Mouse (Mus musculus) lung, embryonic 16.5 days (tissue): ENCODE measurements around the gene Klhdc8a. TPM values are rescaled to one million over a fixed set of nuclear protein-coding genes. Genes with fewer than 3 reads are reported as not detected.
A peak's percentile ranks its signal among the peaks of the same experiment; 100 is the strongest.

ENCODE experiments used
- ATAC-seq: fragments of 200-750 bp; cut with Nextera tagmentation; 2 replicates; pipeline ENCODE4 v1.8.0; 2017; ENCODE audit warnings: low read depth, mild to moderate bottlenecking, moderate library complexity
- H3K27ac ChIP-seq: fragments of 300-500 bp; sonication (generic); 2 replicates; pipeline ENCODE4 v1.5.1; 2014; ENCODE audit warnings: mild to moderate bottlenecking, control low read depth, low read length
- H3K27me3 ChIP-seq: fragments of 300-500 bp; sonication (generic); 2 replicates; pipeline ENCODE4 v1.6.1; 2014; ENCODE audit warnings: low read depth, low read length, mixed read lengths; ENCODE audit not compliant: control insufficient read depth, insufficient read depth
- H3K36me3 ChIP-seq: fragments of 300-500 bp; sonication (generic); 2 replicates; pipeline ENCODE4 v1.6.1; 2014; ENCODE audit warnings: low read length; ENCODE audit not compliant: control insufficient read depth, insufficient read depth
- H3K4me1 ChIP-seq: fragments of 300-500 bp; sonication (generic); replicated peaks from 2 replicates; pipeline ENCODE4 v1.6.1; 2014; ENCODE audit warnings: low read length, mixed read lengths; ENCODE audit not compliant: control insufficient read depth, insufficient read depth
- H3K4me2 ChIP-seq: fragments of 300-500 bp; sonication (generic); 2 replicates; pipeline ENCODE4 v1.6.1; 2014; ENCODE audit warnings: low read depth, low read length, control low read depth
- H3K4me3 ChIP-seq: fragments of 300-500 bp; sonication (generic); 2 replicates; pipeline ENCODE4 v1.5.1; 2014; ENCODE audit warnings: mild to moderate bottlenecking, low read length, control low read depth
- H3K9ac ChIP-seq: fragments of 300-500 bp; sonication (generic); 2 replicates; pipeline ENCODE4 v1.6.1; 2014; ENCODE audit warnings: low read length, control low read depth
- H3K9me3 ChIP-seq: fragments of 300-500 bp; sonication (generic); 2 replicates; pipeline ENCODE4 v1.6.1; 2016; ENCODE audit warnings: low read length; ENCODE audit not compliant: control insufficient read depth
- WGBS: fragments of 180-500 bp; shearing (Covaris S2); extraction: QIAGEN DNeasy Blood & Tissue Kit; methylation state at CpG from one replicate; pipeline ENCODE4 v1.1.7; 2014; 5-methylcytosine and 5-hydroxymethylcytosine counted together
- polyA plus RNA-seq: library from polyadenylated mRNA; unstranded; fragments of >200 nt; fragmentation: Nextera tagmentation; extraction: Ambion mirVana; gene quantifications from 2 replicates; pipeline ENCODE4 v1.2.1, GENCODE M21; 2015

The Klhdc8a gene
- polyA plus RNA-seq, result 0.50 and 0.87 TPM in 2 replicates

DNA sequence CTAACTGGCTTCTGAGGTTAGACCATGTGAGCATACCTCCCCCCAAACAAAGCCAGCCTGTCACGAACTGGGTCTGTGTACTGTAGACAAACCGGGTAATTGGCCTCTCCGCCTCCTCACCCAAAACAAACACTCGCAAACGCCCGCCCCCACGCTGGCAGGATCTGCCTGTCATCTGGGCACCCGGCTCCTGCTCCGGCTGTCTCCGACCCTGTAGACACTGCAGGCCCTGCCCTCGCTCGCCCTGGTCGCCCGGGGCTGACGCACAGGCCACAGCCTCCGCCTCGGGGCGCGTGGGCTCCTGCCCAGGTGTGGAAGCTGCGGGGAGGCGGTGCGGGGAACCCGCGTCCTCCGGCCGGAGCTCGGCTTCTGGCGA is at the start of gene Klhdc8a:
Gene Klhdc8a (plus strand): TSS at position 202 of the 376 bp plus-strand sequence.
- peak within 1 kb of the TSS; percentile 74 for H3K9ac ChIP-seq
- no peak within 1 kb of the TSS for H3K27ac ChIP-seq
- H3K9me3 ChIP-seq, result no peaks in the 10 kb centered on the region
- peaks cover 27% of the 10 kb centered on the region for H3K4me1 ChIP-seq
- H3K27me3 ChIP-seq, result peaks cover 8% of the 10 kb centered on the region; the same call in 1 of the 2 replicates
- peak; percentile 29; the same call in 1 of the 2 replicates for ATAC-seq
- H3K36me3 ChIP-seq, result no peaks in the 10 kb centered on the region
- H3K4me3 ChIP-seq, result peak within 1 kb of the TSS; percentile 61
- H3K4me2 ChIP-seq, result peak within 1 kb of the TSS; percentile 99
- 1% methylated on average over 28 of the region's 28 CpGs for WGBS

DNA sequence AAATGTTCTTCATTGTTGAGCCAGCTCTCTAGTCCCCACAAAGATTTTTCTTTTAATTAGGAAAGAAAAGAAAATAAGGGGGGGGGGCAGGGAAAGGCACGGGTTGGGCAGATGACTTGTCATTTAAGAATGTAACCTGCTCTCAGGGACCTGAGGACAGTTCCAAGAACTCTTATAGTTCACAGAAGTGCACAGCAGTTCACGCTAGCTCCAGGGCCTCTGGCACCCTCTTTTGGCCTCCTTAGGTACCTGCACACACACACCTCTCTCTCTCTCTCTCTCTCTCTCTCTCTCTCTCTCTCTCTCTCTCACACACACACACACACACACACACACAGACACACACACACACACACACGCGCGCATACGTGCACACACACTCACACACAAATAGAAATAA is 44.0 kb upstream of the Klhdc8a start:
- ATAC-seq, result no peak

DNA sequence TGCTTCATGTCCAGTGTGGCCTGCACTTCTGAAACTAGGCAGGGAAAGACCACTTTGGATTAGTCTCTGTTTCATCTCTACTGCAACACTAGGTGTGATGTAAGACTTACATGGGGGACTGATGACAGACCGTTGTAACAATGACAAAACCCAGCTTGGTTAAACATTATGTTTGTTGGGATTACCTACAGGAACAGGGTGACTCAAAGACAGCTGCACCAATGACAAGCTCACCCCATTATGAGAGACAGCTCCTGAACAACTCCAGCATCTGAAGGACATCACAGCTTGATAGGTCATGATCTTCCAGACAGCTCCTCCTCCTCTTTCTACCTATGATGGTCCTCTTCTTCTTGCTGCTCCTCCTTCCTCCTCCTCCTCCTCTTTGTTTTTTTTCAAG is 38.1 kb upstream of the Klhdc8a start:
- 89% methylated on average over 1 of the region's 1 CpGs for WGBS
- no peak overlapping the region for H3K9ac ChIP-seq
- no peaks in the 10 kb centered on the region for H3K36me3 ChIP-seq
- H3K27ac ChIP-seq, result no peak overlapping the region
- H3K9me3 ChIP-seq, result no peaks in the 10 kb centered on the region
- no peaks in the 10 kb centered on the region for H3K4me1 ChIP-seq
- H3K27me3 ChIP-seq, result no peaks in the 10 kb centered on the region
- no peak for ATAC-seq
- H3K4me2 ChIP-seq, result no peak overlapping the region
- H3K4me3 ChIP-seq, result no peak overlapping the region

More for the DNA sequence above, 44.0 kb upstream of the Klhdc8a start:
- H3K4me1 ChIP-seq, result no peaks in the 10 kb centered on the region
- no peak overlapping the region for H3K4me3 ChIP-seq
- H3K36me3 ChIP-seq, result no peaks in the 10 kb centered on the region
- H3K4me2 ChIP-seq, result no peak overlapping the region
- H3K9me3 ChIP-seq, result no peaks in the 10 kb centered on the region
- no peaks in the 10 kb centered on the region for H3K27me3 ChIP-seq
- 74% methylated on average over 6 of the region's 6 CpGs for WGBS
- no peak overlapping the region for H3K9ac ChIP-seq
- no peak overlapping the region for H3K27ac ChIP-seq

DNA sequence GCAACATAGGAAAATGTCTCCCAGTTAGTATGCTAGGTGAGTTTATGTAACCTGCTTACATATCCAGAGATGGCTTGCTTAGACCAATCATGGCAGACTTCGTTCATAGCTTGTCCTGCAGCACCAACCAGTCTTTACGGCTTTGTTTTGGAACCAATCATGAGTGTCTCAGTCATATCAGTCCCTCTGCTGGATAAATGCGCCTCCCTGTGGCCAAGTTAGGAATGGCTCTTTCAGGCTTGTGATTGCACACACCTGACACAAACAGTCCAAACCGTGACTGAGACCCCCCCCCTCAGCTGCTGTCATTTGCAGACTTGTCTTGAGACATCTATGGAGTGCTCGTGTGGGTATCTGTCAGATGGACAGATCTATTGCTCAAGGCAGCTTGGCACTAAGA is 37.4 kb upstream of the Klhdc8a start:
- H3K4me2 ChIP-seq, result no peak overlapping the region
- no peak for ATAC-seq
- WGBS, result 52% methylated on average over 5 of the region's 5 CpGs
- no peaks in the 10 kb centered on the region for H3K9me3 ChIP-seq
- H3K4me3 ChIP-seq, result no peak overlapping the region
- no peak overlapping the region for H3K27ac ChIP-seq
- no peaks in the 10 kb centered on the region for H3K4me1 ChIP-seq
- no peaks in the 10 kb centered on the region for H3K27me3 ChIP-seq
- H3K36me3 ChIP-seq, result no peaks in the 10 kb centered on the region
- no peak overlapping the region for H3K9ac ChIP-seq

DNA sequence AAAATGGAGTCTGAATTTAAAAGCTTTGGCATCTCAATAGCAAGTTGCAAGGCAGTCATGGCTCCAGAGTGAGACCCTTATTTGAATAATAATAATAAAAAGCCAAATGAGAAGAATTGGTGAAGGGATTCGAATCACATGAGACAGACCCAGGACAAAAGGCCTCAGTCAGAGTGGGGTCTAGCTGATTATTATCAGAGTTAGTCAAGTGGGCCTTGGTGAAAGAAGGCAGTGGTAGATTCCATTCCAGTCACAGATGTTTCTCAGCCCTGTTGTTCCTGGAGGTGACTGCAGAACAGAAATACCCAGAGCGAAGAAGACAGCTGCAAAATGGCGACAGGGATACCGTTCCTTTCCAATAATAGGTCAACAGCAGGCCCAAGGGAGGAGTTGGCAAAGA is 34.8 kb upstream of the Klhdc8a start:
- no peak overlapping the region for H3K4me2 ChIP-seq
- H3K9me3 ChIP-seq, result no peaks in the 10 kb centered on the region
- H3K36me3 ChIP-seq, result no peaks in the 10 kb centered on the region
- H3K4me3 ChIP-seq, result no peak overlapping the region
- H3K27me3 ChIP-seq, result no peaks in the 10 kb centered on the region
- H3K4me1 ChIP-seq, result 0 out of 2 replicates have a peak, but pooled peaks cover 2% of the 10 kb centered on the region
- WGBS, result 86% methylated on average over 4 of the region's 4 CpGs
- H3K27ac ChIP-seq, result no peak overlapping the region
- no peak overlapping the region for H3K9ac ChIP-seq
- ATAC-seq, result no peak

DNA sequence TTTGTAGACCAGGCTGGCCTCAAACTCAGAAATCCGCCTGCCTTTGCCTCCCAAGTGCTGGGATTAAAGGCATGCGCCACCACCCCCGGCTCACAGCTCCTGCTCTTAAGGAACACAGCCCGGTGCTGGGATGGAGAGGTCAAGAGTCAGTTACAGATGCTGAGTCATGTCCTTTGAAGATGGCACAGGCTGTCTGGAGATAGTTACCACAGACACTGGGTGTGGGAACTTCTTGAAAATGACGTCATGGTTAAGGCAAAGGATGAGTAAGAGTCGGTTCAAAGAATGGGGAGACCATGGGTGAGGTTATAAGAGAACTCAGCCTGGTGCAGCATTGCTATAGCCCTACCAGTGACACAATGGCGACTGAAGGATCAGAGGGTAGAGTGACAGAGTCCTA is 33.8 kb upstream of the Klhdc8a start:
- Histone ChIP-seq H3K27me3 (no peaks in the 10 kb centered on the region), H3K9ac (no peak overlapping the region), H3K36me3 (no peaks in the 10 kb centered on the region), H3K27ac (no peak overlapping the region), H3K4me1 (0 out of 2 replicates have a peak, but pooled peaks cover 2% of the 10 kb centered on the region), H3K4me2 (no peak overlapping the region), H3K9me3 (no peaks in the 10 kb centered on the region), H3K4me3 (no peak overlapping the region)
- ATAC-seq, result no peak
- 55% methylated on average over 7 of the region's 7 CpGs for WGBS

DNA sequence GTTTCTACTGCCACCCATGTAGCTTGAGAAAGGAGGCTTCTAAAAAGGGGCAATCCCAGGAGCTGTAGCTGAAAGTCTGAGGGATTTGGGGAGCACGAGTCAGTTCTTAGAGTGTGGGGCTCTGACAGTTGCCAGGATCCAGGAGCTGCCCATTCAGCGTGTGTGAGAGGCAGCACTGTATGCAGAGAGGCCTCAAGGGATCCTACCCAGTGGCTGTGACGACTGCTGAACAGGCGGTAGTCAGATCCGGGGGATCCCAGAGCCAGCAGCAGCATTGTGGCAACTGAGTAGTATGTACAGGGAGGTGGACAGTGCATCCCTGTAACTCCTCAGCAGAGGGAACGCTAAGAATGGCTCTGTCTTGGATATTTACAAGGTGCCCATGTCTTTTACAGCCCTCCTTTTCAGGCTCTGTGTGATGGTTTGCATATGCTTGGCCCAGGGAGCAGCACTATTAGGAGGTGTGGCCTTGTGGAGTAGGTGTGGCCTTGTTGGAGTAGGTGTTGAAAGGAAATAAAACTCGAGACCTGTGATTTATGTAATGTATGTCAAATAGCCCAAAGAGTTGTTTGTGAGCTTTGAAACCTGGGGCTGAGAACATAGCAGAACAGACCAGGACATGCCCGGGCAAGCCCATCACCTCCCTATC is 33.1 kb upstream of the Klhdc8a start:
- H3K9me3 ChIP-seq, result no peaks in the 10 kb centered on the region
- no peak overlapping the region for H3K9ac ChIP-seq
- no peak overlapping the region for H3K4me3 ChIP-seq
- no peak for ATAC-seq
- no peaks in the 10 kb centered on the region for H3K36me3 ChIP-seq
- 64% methylated on average over 8 of the region's 8 CpGs for WGBS
- H3K4me2 ChIP-seq, result no peak overlapping the region
- H3K27ac ChIP-seq, result no peak overlapping the region
- H3K27me3 ChIP-seq, result no peaks in the 10 kb centered on the region
- H3K4me1 ChIP-seq, result 0 out of 2 replicates have a peak, but pooled peaks cover 2% of the 10 kb centered on the region

DNA sequence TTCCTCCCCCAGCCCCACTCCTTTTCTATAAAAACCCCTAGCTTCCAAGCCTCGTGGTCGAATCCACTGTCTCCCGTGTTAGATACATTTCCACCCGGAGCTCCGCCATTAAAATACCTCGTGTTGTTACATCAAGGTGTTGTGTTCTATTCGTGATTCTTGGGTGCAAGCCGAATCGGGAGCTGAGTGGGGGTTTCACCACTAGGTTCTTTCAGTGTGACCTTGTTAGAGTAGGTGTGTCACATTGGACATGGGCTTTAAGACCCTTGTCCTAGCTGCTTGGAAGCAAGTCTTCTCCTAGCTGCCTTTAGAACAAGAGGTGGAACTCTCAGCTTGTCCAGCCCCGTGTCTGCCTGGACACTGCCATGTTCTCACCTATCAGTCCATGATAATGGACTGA is 32.5 kb upstream of the Klhdc8a start:
- no peak for ATAC-seq
- 88% methylated on average over 10 of the region's 10 CpGs for WGBS
- H3K4me3 ChIP-seq, result no peak overlapping the region
- H3K4me1 ChIP-seq, result 0 out of 2 replicates have a peak, but pooled peaks cover 2% of the 10 kb centered on the region
- no peak overlapping the region for H3K27ac ChIP-seq
- no peaks in the 10 kb centered on the region for H3K27me3 ChIP-seq
- no peaks in the 10 kb centered on the region for H3K9me3 ChIP-seq
- no peak overlapping the region for H3K4me2 ChIP-seq
- H3K9ac ChIP-seq, result no peak overlapping the region
- no peaks in the 10 kb centered on the region for H3K36me3 ChIP-seq

DNA sequence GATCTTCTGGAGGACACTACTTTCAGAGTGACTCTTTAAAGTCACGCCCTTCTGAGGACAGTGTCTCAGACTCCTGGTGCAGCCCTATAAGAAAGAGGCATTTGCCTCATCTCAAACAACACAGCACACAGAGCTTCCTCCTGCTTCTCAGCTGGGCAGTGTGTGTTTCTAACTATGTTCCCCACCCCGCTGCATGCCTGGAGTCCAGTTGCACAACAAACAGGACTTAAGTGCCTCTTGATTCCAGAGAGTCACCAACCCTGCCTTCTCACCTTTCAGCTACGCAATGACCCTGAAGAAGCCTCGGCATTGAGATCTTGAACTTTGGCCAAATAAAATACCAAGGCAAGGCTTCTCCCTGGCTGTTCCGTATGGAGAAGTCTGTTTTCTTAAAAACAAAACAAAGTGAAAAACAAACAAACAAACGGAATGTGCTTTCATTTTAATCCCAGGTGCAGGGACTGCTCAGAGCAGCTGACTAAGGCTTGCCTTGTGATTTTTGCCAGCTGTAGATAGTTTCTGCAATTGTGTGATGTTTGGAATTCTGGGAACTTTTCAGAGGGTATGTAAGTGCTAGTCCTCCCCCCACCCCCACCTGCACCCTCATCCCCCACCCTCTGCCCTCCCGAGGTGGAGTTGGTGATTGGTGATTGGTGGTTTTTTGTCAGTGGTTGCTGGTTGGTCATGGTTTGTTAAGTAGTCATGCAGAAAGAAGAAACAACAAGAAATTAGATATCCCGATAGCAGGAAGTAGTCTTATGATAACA is 31.5 kb upstream of the Klhdc8a start:
- Histone ChIP-seq H3K36me3 (no peaks in the 10 kb centered on the region), H3K27me3 (no peaks in the 10 kb centered on the region), H3K9me3 (no peaks in the 10 kb centered on the region), H3K4me3 (no peak overlapping the region), H3K9ac (no peak overlapping the region), H3K27ac (no peak overlapping the region), H3K4me1 (0 out of 2 replicates have a peak, but pooled peaks cover 2% of the 10 kb centered on the region), H3K4me2 (peak overlapping the region; percentile 21)
- peak; percentile 77 for ATAC-seq
- WGBS, result 29% methylated on average over 8 of the region's 8 CpGs
